Mouse (Mus musculus) right cerebral cortex, postnatal 4 days (tissue): ENCODE data around the gene Fam76b.
"Not testable (repeated sequence)": the region's sequence is repeated elsewhere in the genome, so short reads cannot be mapped to it uniquely, and the experiment has no call there.

ENCODE experiments used
- DNase-seq: peaks from one replicate; pipeline ENCODE4 v3.0.0-alpha.2; 2022

Gene Fam76b

DNA sequence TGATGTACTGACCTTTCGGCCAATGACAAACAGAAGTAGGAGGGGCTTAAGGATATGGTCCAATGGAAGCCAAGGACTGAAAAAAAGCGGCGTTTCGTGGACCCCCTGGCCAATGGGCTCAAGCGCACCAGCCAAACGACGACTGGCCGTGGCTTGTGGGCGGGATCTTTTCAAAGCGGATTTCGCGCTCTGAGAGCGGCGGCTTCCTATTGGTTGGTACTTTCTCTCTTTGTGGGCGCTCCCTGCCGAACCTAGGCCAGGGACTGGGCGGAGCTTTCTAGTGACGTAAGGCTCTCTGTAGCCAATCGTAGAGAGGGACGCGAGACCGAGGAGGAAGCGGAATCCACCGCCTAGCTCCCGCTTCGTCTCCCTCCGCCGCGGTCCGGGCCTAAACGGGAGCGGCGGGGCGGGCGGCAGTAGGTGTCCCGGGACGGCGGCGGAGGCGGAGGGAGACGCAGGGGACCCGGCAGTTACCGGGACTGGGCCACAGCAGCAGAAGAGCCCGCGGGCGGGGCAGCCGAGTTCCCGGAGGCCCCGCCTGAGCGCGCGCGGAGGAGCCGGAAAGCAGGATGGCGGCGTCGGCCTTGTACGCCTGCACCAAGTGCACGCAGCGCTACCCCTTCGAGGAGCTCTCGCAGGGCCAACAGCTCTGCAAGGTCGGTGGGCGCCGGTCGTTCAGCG lies at the start of gene Fam76b:
Gene Fam76b (plus strand): TSS at position 311 of the 681 bp plus-strand sequence.
- peak; percentile 94 for DNase-seq

DNA sequence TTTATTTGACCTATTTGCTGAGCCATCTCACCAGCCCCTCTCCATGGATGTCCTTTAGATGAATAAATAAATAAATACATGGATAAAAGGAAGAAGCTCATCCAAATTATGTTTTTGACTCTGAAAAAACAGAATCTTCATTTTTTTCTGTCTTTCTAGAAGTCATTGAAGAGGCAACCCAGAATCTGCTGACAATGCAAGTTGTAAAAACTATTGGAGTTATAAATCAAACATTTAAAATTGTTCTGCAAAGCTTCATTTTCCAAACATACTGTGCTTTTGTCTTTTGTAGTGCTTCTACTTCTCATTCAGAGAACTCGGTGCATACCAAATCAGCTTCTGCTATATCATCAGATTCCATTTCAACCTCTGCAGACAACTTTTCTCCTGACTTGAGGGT lies 45.5 kb upstream of the Fam76b start:
- no peak for DNase-seq

DNA sequence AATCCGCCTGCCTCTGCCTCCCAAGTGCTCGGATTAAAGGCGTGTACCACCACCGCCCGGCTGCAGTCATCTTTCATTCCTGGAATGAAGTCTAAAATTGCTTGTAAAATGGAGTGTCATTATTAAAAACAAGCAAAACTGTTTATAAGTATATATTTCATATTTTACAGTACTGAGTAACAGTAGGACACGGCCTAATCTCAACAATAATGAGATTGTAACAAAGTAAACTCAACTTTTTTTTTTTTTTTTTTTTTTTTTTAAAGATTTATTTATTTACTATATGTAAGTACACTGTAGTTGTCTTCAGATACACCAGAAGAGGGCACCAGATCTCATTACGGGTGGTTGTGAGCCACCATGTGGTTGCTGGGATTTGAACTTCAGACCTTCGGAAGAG lies 36.7 kb upstream of the Fam76b start:
- DNase-seq, result not testable (repeated sequence)

DNA sequence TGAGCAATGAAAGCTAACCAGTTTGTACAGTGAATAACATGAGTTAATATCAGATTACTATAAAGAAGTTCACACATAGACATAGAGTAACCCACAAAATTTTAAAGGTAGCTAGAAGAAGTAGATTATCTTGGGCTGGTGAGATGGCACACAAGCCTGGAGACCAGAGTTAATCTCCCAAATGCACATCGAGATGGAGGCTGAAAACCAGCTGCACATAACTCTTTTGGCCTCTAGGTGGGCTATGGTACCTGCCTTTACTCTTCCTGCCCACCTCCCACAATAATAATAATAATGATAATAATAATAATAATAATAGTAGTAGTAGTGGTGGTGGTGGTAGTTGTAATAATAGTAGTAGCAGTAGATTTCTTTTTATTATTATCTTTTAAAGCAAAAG lies 33.2 kb upstream of the Fam76b start:
- no peak for DNase-seq

DNA sequence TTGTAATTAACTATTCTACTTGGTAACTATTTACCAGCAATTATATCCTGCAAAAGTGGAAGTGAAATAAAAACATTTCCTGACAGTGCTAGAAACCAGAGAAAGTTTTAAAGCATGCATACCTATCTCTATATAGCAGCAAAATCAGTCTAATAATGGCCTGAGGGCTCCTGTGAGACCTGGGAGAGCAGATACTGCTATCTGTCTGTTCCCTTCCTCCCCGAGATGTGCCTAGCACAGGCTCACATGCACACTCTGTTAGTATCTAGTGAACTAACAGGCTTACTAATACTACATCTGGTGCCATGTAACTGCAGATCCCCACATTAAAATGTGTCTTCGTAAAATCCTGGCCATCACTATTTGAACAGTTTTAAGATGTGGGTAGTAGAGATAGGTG lies 32.8 kb upstream of the Fam76b start:
- DNase-seq, result no peak

DNA sequence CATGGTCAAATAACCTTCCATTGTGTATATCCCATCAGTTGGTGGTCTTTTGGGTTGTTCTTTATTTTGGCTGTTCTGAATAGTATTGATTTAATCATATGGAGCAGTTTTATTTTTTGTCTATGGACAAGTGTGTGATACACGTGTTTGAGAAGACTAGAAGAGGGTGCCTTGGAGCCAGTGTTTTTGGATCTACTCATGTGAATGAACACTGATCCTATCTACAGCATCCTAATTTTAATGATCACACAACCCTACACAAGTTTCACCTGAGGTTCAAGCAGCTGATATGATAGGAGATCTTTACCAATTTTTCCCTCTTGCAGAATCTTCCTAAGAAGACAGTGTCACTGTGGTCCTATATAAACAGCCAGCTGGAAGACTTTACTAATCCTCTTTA lies 23.0 kb upstream of the Fam76b start:
- no peak for DNase-seq

DNA sequence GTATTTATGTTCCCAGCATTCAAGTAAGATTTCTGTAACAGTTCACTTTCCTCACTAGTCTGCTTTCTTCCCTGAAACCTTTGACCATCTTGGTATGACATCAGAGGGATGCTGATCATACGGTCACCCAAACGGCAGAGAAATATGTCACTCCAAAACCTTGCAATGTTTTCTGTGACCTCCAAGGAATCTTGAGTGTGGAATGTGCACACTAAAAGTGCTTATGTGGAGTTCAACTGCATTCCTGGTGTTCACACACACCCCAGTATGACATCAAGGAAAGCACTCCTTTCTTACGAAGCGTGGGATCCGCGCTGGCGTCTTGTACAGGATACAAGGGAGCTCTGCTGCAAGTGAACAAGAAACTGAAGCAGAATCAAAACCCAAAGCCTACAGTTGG lies 20.7 kb upstream of the Fam76b start:
- no peak for DNase-seq

DNA sequence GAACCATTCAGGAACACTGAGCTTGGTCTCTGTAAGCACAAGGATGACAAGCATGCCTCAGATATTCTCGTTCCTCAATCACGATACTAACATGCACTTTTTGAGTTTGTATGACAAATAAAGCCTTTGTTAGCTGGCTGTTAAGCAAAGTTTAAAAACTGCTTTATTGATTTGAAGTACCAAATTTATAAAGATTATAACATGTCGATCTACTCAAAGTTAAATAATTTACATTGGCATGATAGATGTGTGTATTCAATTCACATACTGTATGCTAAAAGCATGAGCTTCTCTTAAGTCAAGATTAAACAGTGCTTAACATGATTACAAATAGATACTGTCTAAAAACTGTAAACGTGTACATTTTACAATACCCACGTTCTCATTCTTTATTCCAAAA lies 19.9 kb upstream of the Fam76b start:
- DNase-seq, result no peak

DNA sequence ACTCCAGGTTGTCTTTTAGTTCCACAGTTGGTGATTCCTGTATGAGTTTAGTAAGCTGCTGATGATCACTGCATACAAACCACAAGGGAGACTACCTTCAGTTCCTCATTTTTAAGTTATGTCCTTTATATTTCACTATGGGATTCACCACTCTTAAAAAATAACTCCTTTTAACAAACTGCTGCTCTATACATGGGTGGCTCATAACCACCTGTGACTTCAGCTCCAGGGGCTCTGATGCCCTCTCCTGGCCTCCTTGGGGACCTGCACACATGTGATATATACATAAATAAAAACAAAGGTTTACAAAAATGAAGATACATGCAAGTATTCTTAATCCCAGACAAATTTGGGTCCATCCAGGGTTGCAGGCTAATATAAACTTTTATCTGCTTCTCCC lies 17.6 kb upstream of the Fam76b start:
- no peak for DNase-seq

DNA sequence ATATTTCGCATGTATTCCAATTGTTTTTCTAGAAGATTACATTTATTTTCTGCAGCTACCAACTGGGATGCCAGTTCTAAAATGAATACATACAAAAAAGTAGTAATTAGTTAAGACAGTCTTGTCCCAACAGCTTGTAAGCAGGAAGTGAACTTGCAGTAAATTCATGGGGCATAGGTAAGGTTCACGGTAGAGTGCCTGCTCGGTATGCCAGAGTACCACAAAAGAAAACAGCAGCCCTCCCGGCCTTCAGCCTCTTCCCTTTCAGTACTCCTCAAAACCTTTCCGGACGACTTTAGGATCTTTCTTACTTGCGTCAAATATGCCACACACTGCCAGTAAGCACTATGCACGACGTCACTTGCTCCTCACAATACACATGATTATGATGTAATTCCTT lies 9.1 kb upstream of the Fam76b start:
- no peak for DNase-seq

DNA sequence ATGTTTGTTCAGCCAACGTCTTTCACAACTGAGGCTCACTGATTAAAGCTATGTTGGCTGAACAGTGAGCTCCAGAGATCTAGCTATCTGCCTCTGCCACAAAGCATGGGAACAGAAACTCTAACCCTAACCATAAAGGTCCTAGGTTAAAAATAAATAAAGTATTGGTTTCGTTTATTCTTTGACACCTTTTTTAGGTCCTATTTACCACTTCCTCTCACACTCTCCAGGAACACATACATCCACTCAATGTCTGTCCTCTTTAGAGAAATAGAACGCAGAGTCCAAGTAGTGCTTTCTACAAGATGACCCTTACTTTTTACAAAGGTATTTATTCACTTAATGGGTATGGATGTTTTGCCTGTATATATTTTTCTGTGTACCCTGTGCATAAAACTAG lies 6.7 kb upstream of the Fam76b start:
- no peak for DNase-seq

DNA sequence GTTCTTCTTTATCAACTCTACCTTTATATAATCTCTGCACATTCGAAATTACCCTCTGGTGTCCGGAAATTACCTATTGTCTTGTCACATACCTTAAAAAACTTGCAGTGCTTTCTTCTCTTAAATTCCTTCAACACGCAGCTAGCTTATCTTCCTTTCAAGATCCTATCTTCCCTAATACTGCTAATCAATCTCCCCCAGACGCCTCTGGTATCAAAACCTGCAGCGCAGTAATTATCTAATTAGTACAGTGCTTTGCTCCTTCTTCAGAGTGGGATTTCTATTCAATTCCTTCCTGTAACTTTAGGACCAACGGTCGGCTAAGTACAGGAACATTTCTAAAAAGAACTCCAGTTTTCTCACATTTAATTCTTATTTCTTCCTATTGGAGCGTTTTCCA lies 1.6 kb upstream of the Fam76b start:
- DNase-seq, result no peak

DNA sequence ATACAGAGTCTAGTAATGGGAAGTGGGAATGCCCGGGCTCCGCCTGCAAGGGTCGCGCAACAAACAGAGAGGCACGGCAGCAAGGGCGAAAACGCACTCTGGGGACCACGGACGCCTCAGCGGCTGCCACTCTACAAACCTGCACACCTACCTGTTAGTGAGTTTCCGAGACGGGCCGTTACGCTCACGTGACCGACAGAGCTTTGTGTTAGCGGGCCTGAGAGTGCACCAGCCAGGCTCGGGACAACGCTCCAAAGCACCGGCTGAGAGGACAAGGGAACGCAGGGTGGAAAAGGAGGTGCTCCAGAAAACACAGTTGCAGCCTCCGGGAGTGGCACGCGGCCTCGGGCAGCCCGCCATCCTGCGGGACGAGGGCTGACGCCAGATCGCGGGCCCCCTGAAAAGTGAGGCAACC lies 1.1 kb upstream of the Fam76b start:
- DNase-seq, result no peak

DNA sequence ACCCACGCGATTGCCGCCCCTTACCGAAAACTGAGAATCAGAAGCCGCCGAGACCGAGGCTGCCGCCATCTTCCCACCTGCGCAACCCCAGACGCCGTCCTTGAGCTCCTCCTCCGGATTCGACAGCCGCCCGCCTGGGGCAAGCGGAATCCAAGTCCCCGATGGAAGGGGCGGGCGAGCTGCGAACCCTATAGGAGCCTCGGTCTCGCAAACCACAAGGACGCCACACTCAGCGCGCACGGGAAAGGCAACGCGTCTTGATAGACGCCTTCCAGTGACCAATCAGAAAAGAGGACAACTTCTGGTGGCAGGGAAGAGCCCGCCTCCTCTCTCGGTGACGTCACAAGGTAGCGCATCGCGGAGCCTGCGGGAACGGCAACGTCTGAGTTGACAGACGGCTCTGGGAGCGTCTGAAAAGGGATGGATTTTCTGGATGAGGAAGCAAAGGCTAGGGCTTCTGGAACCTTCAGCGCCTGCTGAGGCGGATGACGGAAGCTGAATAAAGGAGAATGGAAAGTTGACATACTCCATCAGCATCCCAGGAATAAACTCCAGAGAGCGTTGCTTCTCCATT lies 597 bp upstream of the Fam76b start, which contains the start of gene Cep57:
Gene Cep57 (minus strand): TSS at position 276 of the 574 bp plus-strand sequence.
- DNase-seq, result peak; percentile 88

DNA sequence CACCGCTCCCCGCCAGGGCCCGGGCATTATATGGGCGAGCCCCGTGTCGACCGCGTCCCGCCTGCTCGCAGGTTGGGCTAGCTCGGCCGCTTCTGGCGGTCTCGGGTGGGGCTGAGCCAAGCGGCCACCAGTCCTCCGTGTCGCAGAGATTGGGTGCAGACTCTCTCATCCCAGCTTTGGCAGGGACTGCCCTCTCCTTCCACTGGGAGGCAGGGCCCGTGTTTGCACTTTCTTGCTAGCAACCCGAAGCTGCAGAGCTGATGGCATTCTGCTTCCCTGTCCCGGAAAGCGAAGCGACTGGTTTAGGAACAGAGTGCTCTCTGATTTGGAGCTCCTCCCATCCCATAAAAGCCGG lies 548 bp downstream of the Fam76b start:
- no peak for DNase-seq

DNA sequence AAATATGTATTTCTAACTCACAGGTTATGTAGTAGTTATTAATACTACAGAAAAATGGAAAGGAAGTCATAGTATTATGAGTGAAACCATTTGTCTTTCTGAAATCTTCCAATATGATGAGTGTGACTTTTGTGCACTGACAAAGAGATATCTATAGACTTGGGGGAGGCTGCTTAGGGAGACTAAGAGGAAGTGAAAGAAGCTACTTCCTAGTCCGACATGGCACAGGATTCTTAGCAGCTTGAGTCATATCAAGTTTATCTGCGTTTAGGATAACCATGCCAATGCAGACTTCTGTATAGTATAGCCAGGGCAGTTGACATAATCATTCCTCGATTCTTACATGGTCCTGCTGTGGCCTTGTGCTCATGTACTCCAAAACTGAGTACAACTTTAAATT lies 7.7 kb downstream of the Fam76b start:
- DNase-seq, result no peak

DNA sequence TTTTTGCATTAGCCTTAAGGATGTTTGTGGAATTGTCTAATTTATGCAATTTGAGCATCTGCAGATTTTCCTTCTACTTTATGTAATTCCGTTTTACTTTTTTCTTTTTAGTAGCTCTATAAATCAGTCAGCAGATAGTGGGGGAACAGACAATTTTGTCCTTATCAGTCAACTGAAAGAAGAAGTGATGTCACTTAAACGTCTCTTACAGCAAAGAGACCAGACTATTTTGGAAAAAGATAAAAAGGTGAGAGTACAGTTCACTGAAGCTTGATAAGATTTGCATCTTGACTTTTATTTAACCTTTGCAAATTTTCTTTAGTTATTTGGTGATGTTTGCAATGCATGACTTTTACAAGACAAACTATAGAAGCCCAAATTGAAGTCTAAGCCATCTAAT lies 9.2 kb downstream of the Fam76b start:
- DNase-seq, result no peak

DNA sequence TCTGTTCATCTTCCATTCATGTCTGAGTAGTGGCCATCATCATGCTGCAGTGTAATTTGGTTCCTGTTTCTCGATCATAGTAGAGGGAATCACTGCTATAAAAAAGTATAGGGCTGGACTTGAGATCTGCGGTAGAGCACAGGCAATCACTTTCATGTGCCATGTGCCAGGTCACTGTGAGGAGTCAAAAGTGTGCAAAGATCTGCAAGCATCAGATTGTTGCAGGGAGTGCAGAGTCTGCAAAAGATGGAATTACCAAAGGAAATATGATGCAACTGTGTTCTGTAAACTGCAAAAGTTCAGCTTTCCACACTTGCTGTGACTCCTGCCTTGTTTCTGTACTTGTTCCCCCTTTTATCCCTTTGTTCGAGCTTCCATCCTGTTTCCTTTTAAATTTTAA lies 20.1 kb downstream of the Fam76b start:
- no peak for DNase-seq

DNA sequence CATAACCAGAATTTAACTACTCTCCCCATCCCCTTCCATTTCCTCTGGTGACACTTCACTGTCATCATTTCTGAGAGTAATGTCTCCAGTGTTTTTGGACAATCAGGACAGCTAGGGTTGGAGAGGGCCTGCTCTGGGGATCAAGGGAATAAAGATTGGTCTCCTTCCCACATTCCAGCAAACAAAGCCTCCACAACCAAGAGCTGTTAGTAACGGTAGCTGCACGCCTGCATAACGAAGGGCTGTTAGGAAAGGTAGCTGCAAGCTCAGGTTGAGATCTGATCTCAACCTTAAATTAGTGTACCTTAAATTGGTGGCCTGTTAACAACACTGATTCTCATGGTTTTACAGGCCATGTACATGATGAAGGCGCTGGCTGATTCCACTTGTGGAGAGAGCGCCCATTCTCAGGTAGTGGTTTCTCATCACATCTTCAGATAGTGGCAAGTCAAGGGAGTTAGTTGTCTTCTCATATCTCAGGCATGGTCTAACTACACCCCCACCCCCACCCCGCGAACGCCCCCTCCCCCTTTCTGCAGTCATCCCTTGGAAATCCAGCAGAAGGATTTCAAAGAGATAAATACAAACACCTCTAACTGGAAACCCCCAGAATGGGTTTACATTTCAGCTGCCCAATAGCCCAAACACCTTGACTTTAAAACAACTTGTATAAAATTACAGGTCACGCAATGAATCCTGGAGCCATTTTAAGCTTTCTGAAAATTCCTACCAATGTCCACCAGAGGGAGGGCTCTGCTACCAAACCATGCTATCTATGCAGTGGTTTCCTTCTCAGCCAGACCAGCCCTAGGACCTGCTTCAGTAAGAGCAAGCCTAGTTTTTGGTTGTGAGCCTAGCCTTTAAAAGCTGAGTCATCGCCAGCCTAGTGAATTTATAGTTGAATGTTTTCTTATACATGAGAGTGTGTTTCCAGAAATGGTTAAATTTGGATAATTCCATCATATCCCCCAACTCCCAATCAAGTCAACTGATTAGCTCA lies 21.3 kb downstream of the Fam76b start:
- DNase-seq, result peak; percentile 16

DNA sequence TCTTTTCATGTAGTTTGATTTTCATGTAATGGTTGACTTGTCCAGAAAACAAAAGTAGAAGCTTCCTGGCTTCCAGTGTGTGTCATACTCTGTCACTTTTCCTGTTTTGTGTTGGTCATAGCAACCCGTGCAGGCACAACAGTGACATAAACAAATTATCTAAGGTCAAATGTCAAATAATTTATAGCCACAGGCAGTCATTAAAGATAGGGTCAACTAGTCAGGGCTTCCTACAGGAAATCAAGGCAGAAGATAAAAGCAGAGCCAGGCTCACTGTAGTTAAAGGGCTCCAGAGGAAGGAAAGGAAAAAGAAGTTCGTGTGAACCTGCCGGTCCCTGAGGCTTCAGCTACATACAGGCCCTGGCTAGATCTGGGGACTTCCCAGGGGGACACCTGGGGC lies 26.4 kb downstream of the Fam76b start:
- DNase-seq, result no peak

DNA sequence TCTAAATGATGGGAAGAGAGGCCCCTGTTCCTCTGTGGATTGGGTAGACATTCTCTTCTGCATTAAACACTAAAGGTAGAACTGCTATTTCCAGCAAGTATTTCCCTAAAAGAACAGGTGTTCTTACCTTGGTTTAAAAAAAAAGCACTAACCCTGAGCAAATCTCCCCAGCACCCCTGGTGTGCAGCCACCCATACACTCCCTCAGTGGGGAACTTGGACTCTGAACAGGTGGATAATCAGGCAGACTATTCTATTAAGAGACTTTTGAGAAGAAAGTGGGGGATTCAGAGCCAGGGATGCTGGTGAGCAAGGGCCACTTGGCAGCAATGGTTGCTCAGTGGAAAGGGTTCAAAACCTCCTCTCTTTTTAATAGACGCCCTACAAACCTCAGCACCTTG lies 28.7 kb downstream of the Fam76b start:
- DNase-seq, result no peak

DNA sequence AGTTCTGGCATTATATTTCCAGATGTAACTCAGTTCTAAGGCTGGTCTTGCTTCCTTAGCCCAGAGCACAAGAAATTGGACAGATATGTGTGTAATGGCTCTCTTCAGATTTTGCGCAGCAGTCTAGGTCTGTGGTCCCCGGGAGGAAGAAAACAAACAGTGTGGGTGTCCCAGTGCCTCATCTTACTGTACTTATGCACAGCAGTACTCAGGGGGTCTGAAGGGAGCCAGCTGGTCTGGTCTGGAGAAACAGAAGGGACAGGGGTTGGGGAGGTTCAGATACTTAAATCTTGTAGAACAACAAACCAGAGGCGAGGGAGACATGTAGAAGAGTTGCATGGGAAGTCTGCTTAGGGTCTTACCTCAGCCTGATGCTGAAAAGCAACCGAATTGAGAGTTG lies 29.3 kb downstream of the Fam76b start:
- no peak for DNase-seq

DNA sequence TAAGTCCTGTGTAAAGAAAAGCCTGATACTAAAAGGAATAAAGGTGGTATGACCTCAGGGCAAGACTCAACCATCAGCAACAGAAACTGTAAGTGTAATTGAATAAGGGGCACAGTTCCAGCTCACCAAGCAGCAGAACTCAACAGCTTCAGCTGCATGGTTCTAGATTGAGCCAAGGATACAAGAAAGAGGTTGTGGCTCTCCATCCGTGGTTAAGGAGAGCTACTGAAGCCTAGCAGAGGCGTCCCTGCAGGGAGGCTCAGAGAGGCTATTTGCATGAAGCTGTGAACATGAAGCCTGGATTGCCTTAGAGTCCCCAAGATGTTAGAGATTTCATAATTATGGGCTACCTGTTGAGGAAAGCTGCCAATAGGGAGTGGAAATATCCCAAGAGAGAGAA lies 40.1 kb downstream of the Fam76b start:
- DNase-seq, result no peak

DNA sequence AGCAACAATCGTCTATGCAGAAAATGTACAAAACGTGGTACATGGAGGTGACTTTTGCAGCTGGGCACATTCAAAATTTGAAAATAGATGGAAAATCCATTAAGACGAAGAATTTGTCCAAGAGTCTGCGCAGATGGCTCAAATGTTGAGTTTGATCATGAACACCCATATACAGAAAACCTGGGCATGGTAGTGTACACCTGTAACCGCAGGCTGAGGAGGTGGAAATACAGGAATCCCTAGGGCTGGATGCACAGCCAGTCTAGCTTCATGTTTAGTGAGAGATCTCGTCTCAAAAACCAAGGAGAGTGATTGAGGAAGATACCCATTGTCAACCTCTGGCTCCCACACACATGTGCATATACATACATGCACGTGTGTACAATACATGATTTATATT lies 44.1 kb downstream of the Fam76b start:
- no peak for DNase-seq
